Mouse (Mus musculus) megakaryocyte, embryonic 14.5 days (primary cell): ENCODE measurements around the gene Anks1b.

Source experiments
- FLI1 ChIP-seq: IDR thresholded peaks from 2 replicates; pipeline ENCODE4 v1.6.1; 2012; ENCODE audit warnings: low read length, inconsistent platforms, mixed read lengths
- GATA1 ChIP-seq: IDR thresholded peaks from 3 replicates; pipeline ENCODE4 v1.6.1; 2012; ENCODE audit warnings: mixed read lengths, low read length, inconsistent platforms, borderline replicate concordance

DNA sequence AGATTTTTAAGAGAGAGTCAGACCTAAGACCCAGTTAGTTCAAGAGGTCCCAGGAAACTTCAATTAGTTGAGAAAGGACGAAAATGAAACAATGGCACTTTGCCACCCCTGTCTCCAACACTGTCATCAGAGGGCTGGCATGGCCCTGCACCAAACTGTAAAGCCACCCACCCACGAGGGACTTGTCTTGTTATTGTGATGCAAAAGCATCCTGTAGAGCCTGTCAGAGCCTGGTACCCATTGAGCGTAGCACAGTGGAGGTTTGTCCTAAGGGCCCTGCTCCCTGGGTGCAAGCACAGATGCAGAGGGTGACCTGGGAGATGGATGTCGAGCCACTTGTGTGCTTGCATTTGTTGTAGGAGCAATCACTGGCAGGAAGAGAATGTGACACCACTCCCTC is 983.4 kb downstream of the Anks1b start:
- TF ChIP-seq FLI1: no peak
- no peak for TF ChIP-seq GATA1
